Mouse (Mus musculus): Measurements from ENCODE around the gene Ntn3. TPM values are rescaled to one million over a fixed set of nuclear protein-coding genes. Genes with fewer than 3 reads are reported as not detected.

The Ntn3 gene
- total RNA-seq, 2 experiments from 2014 or later, result 12.3 to 12.4 TPM

GRCm38 (mm10) chr17:24191481-24191880, 17.9 kb downstream of the Ntn3 start:
- no peak for DNase-seq (ENCODE audit: low spot score in 2 of 2)

GRCm38 (mm10) chr17:24190934-24191333, 18.4 kb downstream of the Ntn3 start:
- DNase-seq (ENCODE audit: low spot score in 2 of 2), result no peak

- DNase-seq (ENCODE audit: low spot score in 2 of 2), result no peak
These were observed 35.1 kb downstream of the Ntn3 start for GRCm38 (mm10) chr17:24174259-24174658.

- peak; percentile 67 to 82 for DNase-seq (ENCODE audit: low spot score in 2 of 2)
These were observed 35.9 kb downstream of the Ntn3 start for GRCm38 (mm10) chr17:24173423-24173822.

GRCm38 (mm10) chr17:24171738-24172137, 37.6 kb downstream of the Ntn3 start:
- no peak for DNase-seq (ENCODE audit: low spot score in 2 of 2)

- peak in 1 of 2 experiments; percentile 21 for DNase-seq (ENCODE audit: low spot score in 2 of 2)
These were observed 38.6 kb downstream of the Ntn3 start for GRCm38 (mm10) chr17:24170729-24171128.

GRCm38 (mm10) chr17:24170125-24170524, 39.2 kb downstream of the Ntn3 start:
- DNase-seq (ENCODE audit: low spot score in 2 of 2), result no peak

GRCm38 (mm10) chr17:24169317-24170065, 39.8 kb downstream of the Ntn3 start, which contains the start of gene Atp6v0c:
Atp6v0c (minus strand) TSS chr17:24169702.
- peak; percentile 96 to 99 for DNase-seq (ENCODE audit: low spot score in 2 of 2)

GRCm38 (mm10) chr17:24168590-24169277, 40.6 kb downstream of the Ntn3 start:
- peak in 1 of 2 experiments; percentile 77 for DNase-seq (ENCODE audit: low spot score in 2 of 2)

- DNase-seq (ENCODE audit: low spot score in 2 of 2), result no peak
These were observed 41.3 kb downstream of the Ntn3 start for GRCm38 (mm10) chr17:24167891-24168505.

GRCm38 (mm10) chr17:24167120-24167519, 42.2 kb downstream of the Ntn3 start:
- DNase-seq (ENCODE audit: low spot score in 2 of 2), result no peak

- DNase-seq (ENCODE audit: low spot score in 2 of 2), result no peak
These were observed 44.6 kb downstream of the Ntn3 start for GRCm38 (mm10) chr17:24164566-24165259.

GRCm38 (mm10) chr17:24163176-24163962, 46.0 kb downstream of the Ntn3 start, which contains the start of gene Amdhd2:
Amdhd2 (minus strand) TSS chr17:24163766.
- peak; percentile 96 to 98 for DNase-seq (ENCODE audit: low spot score in 2 of 2)

GRCm38 (mm10) chr17:24162584-24163175, 46.7 kb downstream of the Ntn3 start:
- no peak for DNase-seq (ENCODE audit: low spot score in 2 of 2)

- DNase-seq (ENCODE audit: low spot score in 2 of 2), result no peak
These were observed 47.9 kb downstream of the Ntn3 start for GRCm38 (mm10) chr17:24161466-24161865.

GRCm38 (mm10) chr17:24157526-24157925, 51.8 kb downstream of the Ntn3 start:
- DNase-seq (ENCODE audit: low spot score in 2 of 2), result no peak

- DNase-seq (ENCODE audit: low spot score in 2 of 2), result no peak
These were observed 52.2 kb downstream of the Ntn3 start for GRCm38 (mm10) chr17:24157121-24157520.

- no peak for DNase-seq (ENCODE audit: low spot score in 2 of 2)
These were observed 52.9 kb downstream of the Ntn3 start for GRCm38 (mm10) chr17:24156394-24156793.

- DNase-seq (ENCODE audit: low spot score in 2 of 2), result no peak
These were observed 53.6 kb downstream of the Ntn3 start for GRCm38 (mm10) chr17:24155742-24156141.

GRCm38 (mm10) chr17:24154463-24154862, 54.9 kb downstream of the Ntn3 start:
- no peak for DNase-seq (ENCODE audit: low spot score in 2 of 2)

Data from layer of hippocampus, postnatal 14 days (tissue).